Mouse (Mus musculus) kidney, postnatal 14 days (tissue): ENCODE measurements around the gene Tbx15.
A peak's percentile ranks its signal among the peaks of the same experiment; 100 is the strongest.

Experiments
- DNase-seq: peaks from one replicate; pipeline ENCODE4 v3.0.0; 2022; ENCODE audit warnings: mixed read lengths

Gene Tbx15

GRCm38 (mm10) chr3:99240213-99240720 is at the start of gene Tbx15:
Gene Tbx15, plus strand, starts transcription at chr3:99240381.
- no peak for DNase-seq

GRCm38 (mm10) chr3:99193576-99193975 is 46.6 kb upstream of the Tbx15 start:
- DNase-seq = no peak

- DNase-seq = no peak
Observed at GRCm38 (mm10) chr3:99203331-99203730, 36.9 kb upstream of the Tbx15 start.

- no peak for DNase-seq
Observed at GRCm38 (mm10) chr3:99208416-99208815, 31.8 kb upstream of the Tbx15 start.

GRCm38 (mm10) chr3:99211105-99211698 is 29.0 kb upstream of the Tbx15 start:
- DNase-seq = no peak

GRCm38 (mm10) chr3:99227807-99228206 is 12.4 kb upstream of the Tbx15 start:
- no peak for DNase-seq

- peak; percentile 49 for DNase-seq
Observed at GRCm38 (mm10) chr3:99233393-99234318, 6.5 kb upstream of the Tbx15 start.

GRCm38 (mm10) chr3:99234319-99234869 is 5.8 kb upstream of the Tbx15 start:
- DNase-seq = no peak

GRCm38 (mm10) chr3:99235116-99235803 is 4.9 kb upstream of the Tbx15 start:
- no peak for DNase-seq

GRCm38 (mm10) chr3:99235804-99236755 is 4.1 kb upstream of the Tbx15 start:
- DNase-seq = no peak

GRCm38 (mm10) chr3:99238691-99239090 is 1.5 kb upstream of the Tbx15 start:
- DNase-seq = no peak

GRCm38 (mm10) chr3:99239301-99240045 is 708 bp upstream of the Tbx15 start:
- no peak for DNase-seq

- DNase-seq = no peak
Observed at GRCm38 (mm10) chr3:99240811-99241738, 894 bp downstream of the Tbx15 start.

GRCm38 (mm10) chr3:99242481-99242880 is 2.3 kb downstream of the Tbx15 start:
- no peak for DNase-seq

- no peak for DNase-seq
Observed at GRCm38 (mm10) chr3:99245341-99245740, 5.2 kb downstream of the Tbx15 start.

GRCm38 (mm10) chr3:99246629-99247028 is 6.4 kb downstream of the Tbx15 start:
- no peak for DNase-seq

- DNase-seq = no peak
Observed at GRCm38 (mm10) chr3:99247586-99247985, 7.4 kb downstream of the Tbx15 start.

- no peak for DNase-seq
Observed at GRCm38 (mm10) chr3:99247996-99248801, 8.0 kb downstream of the Tbx15 start.
